9 mouse cellular contexts compared by ENCODE assay signal in the genomic region with DNA sequence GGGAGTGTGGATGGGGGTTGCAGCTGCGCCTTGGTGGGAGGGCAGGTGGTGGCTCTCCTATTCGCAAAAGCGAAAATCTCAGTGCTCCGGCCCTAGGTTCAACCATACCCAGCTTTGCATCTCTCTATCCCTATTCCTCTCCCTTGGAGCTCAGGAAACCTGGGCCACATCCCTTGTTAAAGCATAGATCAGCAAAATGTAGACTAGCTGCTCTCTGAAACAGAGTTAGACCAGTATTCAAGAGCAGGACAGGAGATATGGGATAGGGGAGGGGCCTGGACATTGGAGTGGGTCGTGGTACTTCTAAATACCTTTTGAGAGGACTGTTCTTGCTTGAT. TPM values are rescaled to one million over a fixed set of nuclear protein-coding genes. Genes with fewer than 3 reads are reported as not detected.
DNase-seq lines count a peak whose midpoint lies in the region; ATAC-seq and TF ChIP-seq lines count a peak whose summit lies in the region.
"Had no signal": no experiment of that assay in that cellular context is flagged by ENCODE, and none has a peak within 500 bp of the region (broad histone marks: within the 10 kb centered on the region; RNA-seq: fewer than 3 reads in every experiment).

No protein-coding gene starts in this region.

- WGBS in hindbrain, embryonic 15.5 days = 5% methylated on average over 5 of the region's 5 CpGs
- WGBS in liver, embryonic 16.5 days (ENCODE audit: insufficient replicate concordance) = 33% methylated on average over 5 of the region's 5 CpGs
- 8% methylated on average over 5 of the region's 5 CpGs for WGBS in midbrain, embryonic 14.5 days

- no peak for ATAC-seq in hindbrain, embryonic 15.5 days (ENCODE audit: low FRiP score, low read depth)
- no peak for ATAC-seq in liver, embryonic 16.5 days (ENCODE audit: low read depth)
- no peak for ATAC-seq in CD4-positive, CD25-positive, alpha-beta regulatory T cell, adult 4 months
- no peak for ATAC-seq in midbrain, embryonic 14.5 days (ENCODE audit: low FRiP score, low TSS enrichment)

- H3K9me3 ChIP-seq in hindbrain, embryonic 15.5 days = no peaks in the 10 kb centered on the region
- H3K9me3 ChIP-seq in liver, embryonic 16.5 days (replicated peaks; ENCODE audit: control insufficient read depth, low read length) = no peaks in the 10 kb centered on the region
- H3K9me3 ChIP-seq in midbrain, embryonic 14.5 days (ENCODE audit: control insufficient read depth, low read length) = no peaks in the 10 kb centered on the region

- no peaks in the 10 kb centered on the region for H3K4me1 ChIP-seq in embryonic fibroblast, embryonic 13.5 days (ENCODE audit: control insufficient read depth, insufficient read depth, low read length)
- peaks cover 12% of the 10 kb centered on the region for H3K4me1 ChIP-seq in hindbrain, embryonic 15.5 days (replicated peaks)
- H3K4me1 ChIP-seq in liver, embryonic 16.5 days (ENCODE audit: control insufficient read depth, low read depth, low read length) = no peaks in the 10 kb centered on the region
- H3K4me1 ChIP-seq in midbrain, embryonic 14.5 days (ENCODE audit: control insufficient read depth, insufficient read depth, low read length) = no peaks in the 10 kb centered on the region

- peak; percentile 74 for DNase-seq in kidney, adult 18-20 months
- no peak for DNase-seq in kidney, postnatal 10 days
- no peak for DNase-seq in ovary, adult 18-20 months (ENCODE audit: low spot score)
- DNase-seq in midbrain, embryonic 14.5 days = no peak
- DNase-seq: cerebellum, adult 18-20 months had no signal

- TF ChIP-seq POLR2A in embryonic fibroblast, embryonic 13.5 days (IDR thresholded peaks at IDR 0.05; ENCODE audit: low read depth, low read length) = no peak

- H3K4me3 ChIP-seq in embryonic fibroblast, embryonic 13.5 days (ENCODE audit: insufficient read depth, low read length) = peak overlapping the region; percentile 30
- H3K4me3 ChIP-seq in hindbrain, embryonic 15.5 days = peak overlapping the region; percentile 47
- H3K4me3 ChIP-seq in liver, embryonic 16.5 days (ENCODE audit: low read depth, low read length) = 0 out of 2 replicates have a peak overlapping the region, but pooled peaks have one; percentile 17
- no peak overlapping the region for H3K4me3 ChIP-seq in midbrain, embryonic 14.5 days (replicated peaks; ENCODE audit: low read depth, low read length)

- TF ChIP-seq CTCF in embryonic fibroblast, embryonic 13.5 days (IDR thresholded peaks at IDR 0.05; ENCODE audit: borderline replicate concordance, insufficient read depth, low read length) = no peak

- H3K27me3 ChIP-seq in hindbrain, embryonic 15.5 days = peaks cover 70% of the 10 kb centered on the region
- peaks cover 98% of the 10 kb centered on the region for H3K27me3 ChIP-seq in liver, embryonic 16.5 days (ENCODE audit: control insufficient read depth, insufficient read depth, low read depth, low read length)
- H3K27me3 ChIP-seq in midbrain, embryonic 14.5 days (ENCODE audit: control insufficient read depth, insufficient read depth, low read length) = peaks cover 100% of the 10 kb centered on the region

- peak overlapping the region; percentile 69; the same call in 1 of the 2 replicates for H3K27ac ChIP-seq in embryonic fibroblast, embryonic 13.5 days (ENCODE audit: insufficient read depth, low read length)
- H3K27ac ChIP-seq in hindbrain, embryonic 15.5 days (replicated peaks) = peak overlapping the region; percentile 96
- no peak overlapping the region for H3K27ac ChIP-seq in liver, embryonic 16.5 days (ENCODE audit: low read length)
- H3K27ac ChIP-seq in midbrain, embryonic 14.5 days (replicated peaks; ENCODE audit: low read depth, low read length) = no peak overlapping the region

- H3K9ac ChIP-seq in hindbrain, embryonic 15.5 days = peak overlapping the region; percentile 47
- no peak overlapping the region for H3K9ac ChIP-seq in liver, embryonic 16.5 days (ENCODE audit: low read depth, low read length)
- H3K9ac ChIP-seq in midbrain, embryonic 14.5 days (replicated peaks; ENCODE audit: low read length) = no peak overlapping the region

- peak overlapping the region; percentile 59 for H3K4me2 ChIP-seq in hindbrain, embryonic 15.5 days
- H3K4me2 ChIP-seq in liver, embryonic 16.5 days (ENCODE audit: low read depth, low read length) = peak overlapping the region; percentile 23; the same call in 1 of the 2 replicates
- no peak overlapping the region for H3K4me2 ChIP-seq in midbrain, embryonic 14.5 days (ENCODE audit: low read length)

- H3K36me3 ChIP-seq in hindbrain, embryonic 15.5 days = no peaks in the 10 kb centered on the region
- no peaks in the 10 kb centered on the region for H3K36me3 ChIP-seq in liver, embryonic 16.5 days (ENCODE audit: control insufficient read depth, insufficient read depth)
- no peaks in the 10 kb centered on the region for H3K36me3 ChIP-seq in midbrain, embryonic 14.5 days (ENCODE audit: control insufficient read depth, insufficient read depth, low read length)

RNA-seq across cellular contexts. Expression of gene Hoxb4, which starts 2.8 kb away (rescaled TPM):
- polyA plus RNA-seq in embryonic fibroblast, embryonic 13.5 days (2011; ENCODE audit: insufficient read length, low read depth, missing spikeins) = 8.3 and 10.4 TPM in 2 replicates
- polyA plus RNA-seq in hindbrain, embryonic 15.5 days (2015; fragmentation: Nextera tagmentation; extraction: Ambion mirVana) = 3.5 and 3.8 TPM in 2 replicates
- 0.08 and 0.11 TPM in 2 replicates for polyA plus RNA-seq in liver, embryonic 16.5 days (2015; fragmentation: Nextera tagmentation; extraction: Ambion mirVana)
- polyA plus RNA-seq in CD4-positive, CD25-positive, alpha-beta regulatory T cell, adult 4 months (2017; shearing (Covaris generic)) = 1 to 10 TPM; 1.9 to 2.5 TPM
- polyA plus RNA-seq in midbrain, embryonic 14.5 days (2014; fragmentation: Nextera tagmentation; extraction: Ambion mirVana) = not detected in 2 replicates

RNA-seq across cellular contexts. Expression of gene Hoxb3, which starts 7.8 kb away (rescaled TPM):
- polyA plus RNA-seq in embryonic fibroblast, embryonic 13.5 days (2011; ENCODE audit: insufficient read length, low read depth, missing spikeins) = 19.1 and 21.9 TPM in 2 replicates
- polyA plus RNA-seq in hindbrain, embryonic 15.5 days (2015; fragmentation: Nextera tagmentation; extraction: Ambion mirVana) = 12.8 and 13.2 TPM in 2 replicates
- polyA plus RNA-seq in liver, embryonic 16.5 days (2015; fragmentation: Nextera tagmentation; extraction: Ambion mirVana) = 0.11 TPM in 1 of 2 replicates, not detected in the other
- under 1 TPM; 0.22 to 0.56 TPM for polyA plus RNA-seq in CD4-positive, CD25-positive, alpha-beta regulatory T cell, adult 4 months (2017; shearing (Covaris generic))
- not detected in 2 replicates for polyA plus RNA-seq in midbrain, embryonic 14.5 days (2014; fragmentation: Nextera tagmentation; extraction: Ambion mirVana)

RNA-seq across cellular contexts. Expression of gene Hoxb5, which starts 12.2 kb away (rescaled TPM):
- polyA plus RNA-seq in embryonic fibroblast, embryonic 13.5 days (2011; ENCODE audit: insufficient read length, low read depth, missing spikeins) = 4.1 and 5.9 TPM in 2 replicates
- polyA plus RNA-seq in hindbrain, embryonic 15.5 days (2015; fragmentation: Nextera tagmentation; extraction: Ambion mirVana) = 115 and 140 TPM in 2 replicates
- 0.26 and 0.37 TPM in 2 replicates for polyA plus RNA-seq in liver, embryonic 16.5 days (2015; fragmentation: Nextera tagmentation; extraction: Ambion mirVana)
- polyA plus RNA-seq in CD4-positive, CD25-positive, alpha-beta regulatory T cell, adult 4 months (2017; shearing (Covaris generic)) = not detected
- not detected in 2 replicates for polyA plus RNA-seq in midbrain, embryonic 14.5 days (2014; fragmentation: Nextera tagmentation; extraction: Ambion mirVana)

RNA-seq across cellular contexts. Expression of gene Hoxb6, which starts 23.0 kb away (rescaled TPM):
- 9.6 and 14.1 TPM in 2 replicates for polyA plus RNA-seq in embryonic fibroblast, embryonic 13.5 days (2011; ENCODE audit: insufficient read length, low read depth, missing spikeins)
- 52.1 and 66.7 TPM in 2 replicates for polyA plus RNA-seq in hindbrain, embryonic 15.5 days (2015; fragmentation: Nextera tagmentation; extraction: Ambion mirVana)
- 0.08 TPM in 1 of 2 replicates, not detected in the other for polyA plus RNA-seq in liver, embryonic 16.5 days (2015; fragmentation: Nextera tagmentation; extraction: Ambion mirVana)
- not detected for polyA plus RNA-seq in CD4-positive, CD25-positive, alpha-beta regulatory T cell, adult 4 months (2017; shearing (Covaris generic))
- polyA plus RNA-seq in midbrain, embryonic 14.5 days (2014; fragmentation: Nextera tagmentation; extraction: Ambion mirVana) = not detected in 2 replicates

RNA-seq across cellular contexts. Expression of gene Hoxb7, which starts 28.9 kb away (rescaled TPM):
- 13.1 and 22.5 TPM in 2 replicates for polyA plus RNA-seq in embryonic fibroblast, embryonic 13.5 days (2011; ENCODE audit: insufficient read length, low read depth, missing spikeins)
- polyA plus RNA-seq in hindbrain, embryonic 15.5 days (2015; fragmentation: Nextera tagmentation; extraction: Ambion mirVana) = 26.5 and 33.6 TPM in 2 replicates
- 0.18 and 0.25 TPM in 2 replicates for polyA plus RNA-seq in liver, embryonic 16.5 days (2015; fragmentation: Nextera tagmentation; extraction: Ambion mirVana)
- not detected for polyA plus RNA-seq in CD4-positive, CD25-positive, alpha-beta regulatory T cell, adult 4 months (2017; shearing (Covaris generic))
- polyA plus RNA-seq in midbrain, embryonic 14.5 days (2014; fragmentation: Nextera tagmentation; extraction: Ambion mirVana) = not detected in 2 replicates

Comparison
In these comparisons a context has a peak if more than half of its experiments do, and no peak if none do; other contexts are left out.
1. H3K27ac ChIP-seq: peak in embryonic fibroblast, embryonic 13.5 days (single experiment) and hindbrain, embryonic 15.5 days (single experiment); none in liver, embryonic 16.5 days (single experiment) and midbrain, embryonic 14.5 days (single experiment).
2. RNA of gene Hoxb5, which starts 12.2 kb away (polyA plus RNA-seq): 115 to 140 TPM in hindbrain, embryonic 15.5 days; 4.1 to 5.9 TPM in embryonic fibroblast, embryonic 13.5 days, 0.26 to 0.37 TPM in liver, embryonic 16.5 days, not detected in CD4-positive, CD25-positive, alpha-beta regulatory T cell, adult 4 months and not detected in midbrain, embryonic 14.5 days; every median in the first group is over 10 times any median in the second.